Mouse (Mus musculus) adrenal gland, adult 2 months (tissue): ENCODE results near the gene Arhgap8. TPM values are rescaled to one million over a fixed set of nuclear protein-coding genes. Genes with fewer than 3 reads are reported as not detected.

Experiments
- DNase-seq: peaks from one replicate; pipeline ENCODE4 v3.0.0; 2021
- long read RNA-seq: library from polyadenylated mRNA; stranded (forward); transcript quantifications from one replicate; pipeline ENCODE4 v2.0.0, GENCODE M21; 2021
- polyA plus RNA-seq: library from polyadenylated mRNA; depleted of rRNA; stranded (reverse); fragments of >200 nt; gene quantifications from 2 replicates; pipeline ENCODE4 v1.2.3, GENCODE M21; 2012; rRNA removed
- total RNA-seq, 2 experiments: library from RNA; stranded (reverse); gene quantifications; 2 replicates each; pipeline ENCODE4 v1.2.3; 2021

The Arhgap8 gene
- total RNA-seq (under 1 TPM; 0.43 to 0.93 TPM), polyA plus RNA-seq (0.90 and 1.00 TPM in 2 replicates)
- long read RNA-seq = 0 reads

GRCm38 (mm10) chr15:84719791-84720190 lies at the start of gene Arhgap8:
Arhgap8 (plus strand) TSS chr15:84720052.
- DNase-seq = peak; percentile 33

DNA sequence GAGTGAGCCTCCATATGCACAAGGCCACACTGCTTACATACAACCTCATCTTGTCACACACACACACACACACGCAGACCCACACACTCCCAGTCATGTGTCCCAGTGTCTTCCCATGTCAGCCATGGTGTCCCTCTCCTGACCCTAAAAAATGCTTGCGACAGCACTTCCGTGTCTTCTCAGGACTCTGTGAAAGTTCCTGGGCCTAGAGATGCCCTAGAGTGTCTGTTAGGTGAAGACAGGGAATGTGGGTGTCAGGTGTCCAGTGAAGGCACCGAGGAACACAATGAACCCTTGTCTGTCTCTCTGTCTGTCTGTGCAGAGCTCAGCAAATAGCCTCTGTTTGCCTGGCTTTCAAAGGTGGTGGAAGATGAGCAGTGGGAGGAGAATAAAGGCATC lies 49.2 kb upstream of the Arhgap8 start:
- no peak for DNase-seq

DNA sequence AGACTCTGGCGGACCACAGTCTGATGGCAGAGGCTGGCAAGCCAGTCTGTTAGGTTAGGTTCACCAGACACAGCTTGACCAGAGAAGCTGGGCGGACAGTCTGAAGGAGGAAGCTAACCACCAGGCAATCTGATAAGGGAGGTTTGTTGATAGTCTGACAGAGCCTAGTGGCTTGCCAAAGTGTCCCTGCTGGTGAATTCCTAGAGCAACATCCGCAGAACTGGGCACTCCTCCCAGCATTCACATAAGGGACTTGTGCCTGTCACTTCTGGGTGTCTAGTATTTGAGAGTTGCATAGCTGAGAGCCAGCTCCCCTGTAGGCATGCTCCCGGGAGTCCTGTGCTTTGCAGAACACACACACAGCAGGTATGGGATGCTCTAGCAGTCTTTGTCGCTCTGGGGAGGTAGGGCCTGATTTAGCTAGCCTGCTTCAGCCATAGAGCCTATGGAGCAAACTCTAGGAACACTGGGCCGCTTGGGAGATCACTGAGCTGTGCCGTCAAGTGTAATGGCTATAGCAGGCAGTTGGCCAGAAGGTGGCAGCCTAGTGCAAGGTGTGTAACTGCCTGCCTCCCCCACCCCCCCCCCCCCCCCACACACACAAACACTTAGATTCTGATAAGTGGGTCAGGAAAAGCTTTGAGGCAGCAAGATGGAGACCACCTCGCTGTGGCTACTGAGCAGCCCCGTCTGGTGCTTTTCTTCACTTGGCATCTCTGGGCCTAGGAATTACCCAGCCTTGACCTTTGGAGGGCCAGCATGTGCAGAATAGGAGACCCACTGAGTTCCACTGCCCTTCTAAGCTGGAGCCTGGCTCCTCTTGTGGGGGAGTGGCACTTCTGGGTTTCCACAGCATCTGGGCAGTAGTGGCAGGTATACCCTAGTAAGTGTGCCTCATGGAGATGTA lies 48.2 kb upstream of the Arhgap8 start:
- DNase-seq = peak; percentile 52

GRCm38 (mm10) chr15:84672308-84672615 lies 47.6 kb upstream of the Arhgap8 start:
- no peak for DNase-seq

GRCm38 (mm10) chr15:84672616-84673015 lies 47.2 kb upstream of the Arhgap8 start:
- DNase-seq = peak; percentile 54

DNA sequence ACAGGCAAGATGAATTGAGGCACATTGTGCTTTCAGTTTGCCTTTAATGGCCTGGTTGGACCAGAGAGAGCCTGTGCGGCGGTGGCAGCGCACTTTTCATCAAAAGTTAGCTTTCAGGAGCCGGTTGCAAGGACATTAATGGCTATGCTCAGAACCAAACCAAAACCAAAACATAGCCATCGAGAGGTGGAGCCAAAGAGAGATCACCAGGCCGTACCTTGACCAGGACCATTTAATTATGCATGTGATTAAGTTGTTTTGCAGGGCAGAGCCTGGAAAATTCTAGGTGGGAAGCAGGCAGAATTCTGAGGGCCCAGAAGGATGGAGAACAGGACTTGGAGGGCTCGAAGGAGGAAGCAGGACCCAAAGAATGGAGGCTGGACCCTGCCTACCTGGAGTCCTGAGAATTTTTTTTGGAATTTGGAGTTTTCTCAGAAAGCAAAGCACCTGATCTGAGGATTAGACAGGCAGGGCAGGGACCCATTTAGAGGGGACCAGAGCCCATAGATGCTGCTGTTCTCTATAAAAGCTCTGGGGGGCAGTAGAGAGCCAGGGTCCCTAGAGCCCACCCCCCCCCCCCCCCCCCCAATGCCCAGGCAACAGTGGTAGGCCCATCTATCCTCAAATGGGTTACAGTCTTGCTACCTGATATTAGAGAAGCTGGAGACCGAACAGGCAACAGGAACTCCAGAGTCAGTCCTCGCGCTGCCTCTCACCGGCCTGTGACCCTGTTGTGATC lies 45.4 kb upstream of the Arhgap8 start:
- DNase-seq = no peak

DNA sequence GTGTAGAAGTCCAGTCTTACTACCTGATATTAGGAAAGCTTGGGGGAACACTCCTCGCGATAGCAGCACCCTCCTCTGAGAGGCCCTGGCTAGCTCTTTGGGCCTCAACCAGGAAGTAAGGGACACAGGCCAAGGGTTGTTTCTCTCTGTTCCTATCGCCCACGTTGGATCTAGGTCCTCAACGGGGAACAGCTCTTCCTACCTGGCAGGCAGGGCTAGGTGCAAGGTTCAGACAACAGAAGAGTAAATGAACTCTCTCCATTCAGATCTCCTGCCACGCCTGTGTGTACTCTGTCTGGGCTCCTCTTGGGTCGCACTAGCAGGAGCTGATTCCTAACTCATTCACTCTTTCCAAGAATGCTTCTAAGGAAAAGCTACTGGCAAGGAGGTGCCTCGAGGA lies 44.5 kb upstream of the Arhgap8 start:
- no peak for DNase-seq

DNA sequence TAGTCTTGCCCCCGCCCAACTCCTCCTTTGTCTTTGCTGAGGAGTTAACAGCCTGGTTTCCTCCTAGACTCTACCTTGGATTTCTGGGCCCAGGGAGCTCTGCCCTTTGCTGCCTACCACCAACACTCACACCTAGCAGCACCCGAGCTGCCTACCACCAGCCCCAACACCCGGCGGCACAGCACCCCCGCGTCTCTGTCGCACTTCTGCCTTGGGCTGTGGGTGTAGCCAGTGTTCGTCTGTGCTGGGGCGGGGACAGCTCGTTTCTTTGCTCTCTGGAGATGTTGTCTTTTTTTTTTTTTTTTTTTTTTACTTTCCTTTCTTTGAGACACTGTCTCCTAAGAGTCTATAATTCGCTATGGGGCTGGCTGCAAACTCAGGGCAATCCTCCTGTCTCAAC lies 41.9 kb upstream of the Arhgap8 start:
- no peak for DNase-seq

GRCm38 (mm10) chr15:84679090-84679489 lies 40.8 kb upstream of the Arhgap8 start:
- DNase-seq = no peak

GRCm38 (mm10) chr15:84679794-84680193 lies 40.1 kb upstream of the Arhgap8 start:
- DNase-seq = no peak

DNA sequence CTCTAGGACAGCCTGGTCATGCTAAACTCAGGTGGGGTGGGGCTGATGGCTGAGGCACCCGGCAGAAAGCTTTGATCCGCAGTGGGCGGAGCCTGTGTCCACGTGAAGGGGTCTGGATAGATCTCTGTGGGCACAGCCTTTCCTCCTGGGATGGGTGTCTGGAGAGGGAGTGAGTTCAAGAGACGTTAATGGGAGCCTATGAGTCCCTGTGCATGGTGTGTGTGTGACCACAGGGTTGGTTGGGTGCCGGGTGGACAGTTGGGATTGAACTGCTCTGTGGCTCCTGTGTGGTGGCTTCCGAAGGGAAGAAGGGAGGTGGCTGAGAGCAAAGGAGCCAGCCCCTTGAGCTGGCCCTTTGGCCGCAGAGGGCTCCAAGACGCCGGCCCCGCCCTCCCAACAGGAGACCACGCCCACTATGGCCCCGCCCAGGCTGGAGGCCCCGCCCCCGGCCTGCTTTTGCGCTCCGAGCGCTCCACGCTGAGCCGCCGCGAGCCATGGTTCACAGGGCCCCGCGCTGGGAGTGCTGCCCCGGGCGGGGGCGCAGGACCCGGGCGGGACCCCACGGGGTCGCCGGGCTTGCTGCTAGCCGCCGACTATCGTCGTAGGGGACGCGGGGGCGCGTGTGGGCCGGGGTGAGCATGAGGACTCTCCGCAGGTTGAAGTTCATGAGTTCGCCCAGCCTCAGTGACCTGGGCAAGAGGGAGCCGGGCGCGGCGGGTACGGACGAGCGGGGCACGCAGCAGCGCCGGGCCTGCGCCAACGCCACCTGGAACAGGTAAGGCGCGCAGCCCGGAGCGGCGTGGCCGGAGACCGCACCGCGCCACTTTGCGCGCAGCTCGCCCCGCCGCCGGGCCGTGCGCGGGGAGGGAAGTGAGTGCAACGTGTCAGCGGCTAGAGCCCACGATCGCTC lies 39.1 kb upstream of the Arhgap8 start:
- DNase-seq = peak; percentile 92

GRCm38 (mm10) chr15:84681455-84682193 lies 38.2 kb upstream of the Arhgap8 start:
- peak; percentile 37 for DNase-seq

- DNase-seq = no peak
Observed at GRCm38 (mm10) chr15:84682206-84682605, 37.6 kb upstream of the Arhgap8 start.

GRCm38 (mm10) chr15:84682821-84683220 lies 37.0 kb upstream of the Arhgap8 start:
- DNase-seq = no peak

DNA sequence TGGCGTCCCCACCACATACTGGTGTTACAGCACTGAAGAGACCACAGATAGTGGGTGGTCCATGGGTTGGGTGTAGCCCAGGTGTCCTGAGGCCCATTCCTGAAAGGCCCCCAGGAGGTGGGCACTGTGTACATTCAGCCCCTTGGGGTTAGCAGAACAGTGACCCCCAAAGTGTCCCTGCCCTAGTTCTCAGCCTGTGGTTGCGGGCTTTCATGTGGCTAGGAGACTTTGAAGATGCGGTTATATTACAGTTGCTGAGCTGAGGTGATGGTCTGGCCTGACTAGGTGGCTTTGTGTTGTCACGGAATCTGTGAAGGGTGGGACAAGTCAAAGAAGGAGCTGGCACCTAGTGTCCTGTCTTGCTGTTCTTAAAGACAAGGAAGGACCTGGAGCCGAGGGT lies 35.3 kb upstream of the Arhgap8 start:
- no peak for DNase-seq

DNA sequence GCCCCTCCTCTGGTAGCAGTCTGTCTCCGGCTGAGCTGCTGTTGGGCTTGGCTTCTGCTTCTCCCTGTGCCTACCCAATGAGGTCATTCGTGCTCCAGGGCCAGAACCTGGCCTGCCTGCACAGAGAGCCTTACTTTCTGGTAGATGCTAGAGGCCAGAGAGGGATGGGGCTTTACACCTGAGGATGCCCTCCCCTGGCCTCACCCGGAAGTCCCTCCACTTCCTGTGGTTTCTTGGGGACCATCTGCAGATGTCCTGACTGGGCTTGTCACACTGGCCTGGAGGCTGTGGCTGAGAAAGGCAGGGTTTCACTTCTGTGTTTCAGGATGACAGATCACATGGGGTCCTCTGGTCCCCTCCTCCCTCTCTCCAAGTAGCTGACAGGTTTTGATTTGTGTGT lies 34.4 kb upstream of the Arhgap8 start:
- no peak for DNase-seq

- no peak for DNase-seq
Observed at GRCm38 (mm10) chr15:84687904-84688303, 31.9 kb upstream of the Arhgap8 start.

DNA sequence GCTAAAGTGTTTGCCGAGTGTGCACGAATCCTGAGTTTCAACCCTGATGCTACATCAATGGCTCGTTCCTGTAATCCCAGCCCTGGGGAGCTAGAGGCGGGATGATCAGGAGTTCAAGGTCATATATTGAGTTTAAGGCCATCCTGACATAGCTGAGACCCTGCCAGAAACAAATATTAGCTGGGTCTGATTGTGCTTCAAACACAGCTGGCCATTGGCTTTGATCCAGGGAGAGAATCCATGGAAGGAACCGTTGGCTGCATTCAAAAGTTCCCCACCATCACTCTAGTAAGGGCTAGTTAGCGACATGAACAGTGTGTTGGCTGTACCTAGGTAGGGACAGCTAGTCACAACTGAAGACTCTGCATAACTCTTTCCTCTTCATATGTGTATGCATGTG lies 30.5 kb upstream of the Arhgap8 start:
- DNase-seq = no peak

DNA sequence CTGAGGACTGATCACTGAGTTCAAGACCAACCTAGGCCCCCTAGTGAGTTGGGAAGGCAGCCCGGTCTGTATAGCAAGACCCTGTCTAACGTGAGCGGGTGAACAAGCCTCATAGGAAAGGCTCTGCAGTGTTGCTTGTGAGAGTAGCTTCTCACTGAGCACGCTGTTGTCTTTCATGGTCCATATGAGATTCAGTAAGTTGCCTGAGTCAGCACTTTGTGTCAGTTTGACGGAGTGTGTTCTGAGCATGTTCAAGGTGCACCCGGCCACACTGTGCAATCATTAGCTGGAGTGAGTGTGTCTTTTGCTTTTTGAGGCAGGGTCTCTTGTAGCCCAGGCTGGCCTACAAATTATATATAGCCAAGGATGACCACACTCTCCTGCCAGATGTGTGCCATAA lies 28.3 kb upstream of the Arhgap8 start:
- DNase-seq = no peak

GRCm38 (mm10) chr15:84692645-84693044 lies 27.2 kb upstream of the Arhgap8 start:
- DNase-seq = no peak

DNA sequence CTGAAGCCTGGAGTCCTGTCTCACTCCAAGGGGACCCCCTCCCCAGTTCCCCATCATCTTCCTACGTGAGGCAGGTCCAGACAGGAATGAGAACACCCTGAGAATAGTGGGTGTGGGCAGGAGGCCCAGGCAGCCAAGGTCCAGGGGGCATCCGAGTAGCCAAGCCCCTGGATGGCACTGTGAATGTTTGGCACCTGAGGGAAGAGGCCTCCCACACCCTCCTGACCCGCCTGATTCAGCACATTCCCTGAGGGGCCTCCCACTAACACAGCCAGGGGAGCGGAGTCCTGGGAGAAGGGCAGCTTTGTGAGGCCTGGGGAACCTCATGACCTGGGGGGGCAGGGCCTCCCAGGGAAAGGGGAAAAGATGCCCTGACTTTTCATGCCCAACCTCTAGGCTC lies 23.8 kb upstream of the Arhgap8 start:
- DNase-seq = no peak

GRCm38 (mm10) chr15:84697611-84698011 lies 22.2 kb upstream of the Arhgap8 start:
- DNase-seq = peak; percentile 81
